Mouse (Mus musculus) embryo, embryonic 11.5 days (tissue): Measurements from ENCODE around the gene Crk.
"Not testable (repeated sequence)": the region's sequence is repeated elsewhere in the genome, so short reads cannot be mapped to it uniquely, and the experiment has no call there.

Source experiments
- DNase-seq: peaks from one replicate; pipeline ENCODE4 v3.0.0-alpha.2; 2012; ENCODE audit warnings: low read depth, low spot score

Gene Crk

GRCm38 (mm10) chr11:75684956-75685355, 5.9 kb downstream of the Crk start:
- DNase-seq = no peak

DNA sequence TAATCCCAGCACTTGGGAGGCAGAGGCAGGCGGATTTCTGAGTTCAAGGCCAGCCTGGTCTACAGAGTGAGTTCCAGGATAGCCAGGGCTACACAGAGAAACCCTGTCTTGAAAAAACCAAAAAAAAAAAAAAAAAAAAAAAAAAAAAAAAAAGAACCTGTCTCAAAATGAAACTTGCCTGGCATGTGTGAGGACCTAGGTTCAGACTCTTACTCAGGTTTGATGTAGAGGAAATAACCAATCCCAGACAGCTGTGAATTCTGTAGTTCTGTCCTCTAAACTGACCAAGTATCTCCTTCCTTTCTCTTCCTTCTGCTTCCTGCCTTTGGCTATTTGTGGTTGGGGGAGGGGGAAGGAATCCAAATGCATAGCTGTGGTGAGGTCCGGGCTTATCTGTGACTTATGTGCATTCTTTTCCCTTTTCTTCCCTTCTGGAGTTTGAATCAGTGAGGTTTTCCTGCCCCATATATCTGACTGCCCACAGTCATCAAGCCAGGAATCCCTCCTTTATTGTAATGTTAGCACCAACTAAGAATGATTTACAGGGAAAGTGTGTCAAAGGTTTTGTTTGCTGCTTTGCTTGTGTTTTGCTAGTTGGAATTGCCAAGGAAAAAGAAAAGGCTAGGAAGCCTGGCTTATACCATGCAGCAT, 8.4 kb downstream of the Crk start:
- DNase-seq = no peak

- no peak for DNase-seq
Observed at GRCm38 (mm10) chr11:75688132-75688531, 9.1 kb downstream of the Crk start.

GRCm38 (mm10) chr11:75689977-75690376, 10.9 kb downstream of the Crk start:
- DNase-seq = no peak

GRCm38 (mm10) chr11:75691047-75691446, 12.0 kb downstream of the Crk start:
- no peak for DNase-seq

DNA sequence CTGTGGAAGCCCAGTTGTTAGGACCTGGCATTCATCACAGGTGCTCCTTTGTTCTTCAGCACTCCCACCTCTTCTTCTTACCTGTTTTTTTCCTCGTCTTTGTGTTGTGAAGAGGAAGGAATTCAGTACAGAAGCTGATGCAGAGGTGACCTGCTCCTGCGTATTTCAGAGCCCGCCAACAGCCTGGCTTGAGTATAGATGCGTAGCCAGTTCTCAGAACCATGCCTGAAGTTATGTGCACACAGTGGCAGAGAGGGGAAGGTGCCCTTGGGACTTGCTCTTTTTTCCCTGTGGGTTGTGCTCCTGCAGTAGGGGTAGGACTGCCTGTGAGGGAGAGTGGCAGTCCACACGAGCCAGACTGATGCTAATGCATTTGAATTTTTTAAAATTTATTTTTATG, 14.5 kb downstream of the Crk start:
- DNase-seq = no peak

DNA sequence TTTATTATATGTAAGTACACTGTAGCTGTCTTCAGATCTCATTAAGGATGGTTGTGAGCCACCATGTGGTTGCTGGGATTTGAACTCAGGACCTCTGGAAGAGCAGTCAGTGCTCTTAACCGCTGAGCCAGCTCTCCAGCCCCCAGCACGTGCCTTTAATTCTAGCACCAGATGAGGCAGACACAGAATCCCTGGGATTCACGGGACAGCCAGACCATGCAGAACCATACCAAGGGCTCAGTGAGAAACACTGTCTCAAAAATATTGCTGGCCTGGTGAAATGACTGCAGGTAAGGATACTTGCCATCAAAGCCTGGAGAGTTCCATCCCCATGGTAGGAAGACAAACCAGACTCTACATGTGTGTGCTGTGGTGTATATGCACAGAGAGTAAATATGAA, 18.4 kb downstream of the Crk start:
- DNase-seq = not testable (repeated sequence)

- DNase-seq = no peak
Observed at GRCm38 (mm10) chr11:75700557-75700956, 21.5 kb downstream of the Crk start.

- DNase-seq = no peak
Observed at GRCm38 (mm10) chr11:75702761-75703160, 23.7 kb downstream of the Crk start.

DNA sequence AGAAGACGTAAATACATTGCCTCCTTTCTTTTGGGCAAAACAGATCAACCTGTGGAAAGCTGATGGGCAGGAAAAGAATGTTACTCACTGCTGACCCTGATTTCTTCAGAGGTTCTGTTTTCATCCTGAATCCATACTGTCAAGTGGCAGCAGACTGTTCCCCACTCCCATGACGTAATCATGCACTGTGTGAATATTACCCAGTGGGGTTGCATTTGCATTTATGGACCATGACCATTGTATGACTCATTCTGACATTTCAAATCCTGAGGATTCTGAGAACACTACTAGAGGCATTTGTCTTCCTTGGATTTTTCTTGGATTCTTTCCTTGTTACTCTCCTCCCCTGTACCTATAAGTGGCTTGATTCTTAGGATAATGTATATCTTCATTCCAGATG, 24.7 kb downstream of the Crk start:
- DNase-seq = no peak

GRCm38 (mm10) chr11:75713949-75714348, 34.9 kb downstream of the Crk start:
- DNase-seq = no peak

GRCm38 (mm10) chr11:75715556-75715955, 36.5 kb downstream of the Crk start:
- no peak for DNase-seq

GRCm38 (mm10) chr11:75716661-75717325, 37.7 kb downstream of the Crk start:
- DNase-seq = no peak

DNA sequence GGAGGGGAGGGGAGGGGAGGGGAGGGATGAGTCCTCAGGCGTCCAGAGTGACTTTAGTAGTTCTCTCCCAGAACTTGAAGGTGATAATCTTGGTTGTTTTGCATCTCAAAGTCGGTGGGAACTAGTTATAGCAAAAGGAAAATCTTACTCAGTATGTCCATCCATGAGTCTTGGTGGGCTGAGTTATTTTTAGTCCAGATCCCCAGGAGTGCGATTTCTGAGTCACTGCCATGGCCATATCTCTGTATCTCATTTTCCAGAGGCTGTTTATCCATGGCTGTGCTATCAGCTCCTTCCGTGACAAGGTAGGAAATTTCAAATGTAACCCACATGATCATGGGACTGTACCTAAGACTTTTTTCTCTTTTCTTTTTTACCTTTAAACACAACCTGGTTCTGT, 43.3 kb downstream of the Crk start:
- no peak for DNase-seq

DNA sequence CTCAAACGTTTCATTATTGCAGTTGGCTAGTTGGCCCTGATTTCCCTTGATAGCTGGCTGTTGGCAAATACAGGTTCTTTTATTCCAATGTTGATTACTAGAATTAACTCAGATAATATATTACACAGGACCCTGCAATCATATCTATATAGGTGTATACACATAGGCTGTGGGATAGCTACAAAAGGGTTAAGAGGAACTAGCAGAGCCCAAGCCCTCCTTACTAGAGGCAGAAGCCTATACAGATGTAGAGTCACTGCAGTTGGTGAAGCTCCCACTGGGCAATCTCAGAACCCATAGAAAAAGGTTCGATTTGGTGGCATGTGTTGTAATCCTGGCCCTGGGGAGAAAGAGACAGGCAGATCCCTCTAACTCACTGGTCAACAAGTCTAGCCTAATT, 48.1 kb downstream of the Crk start:
- no peak for DNase-seq

DNA sequence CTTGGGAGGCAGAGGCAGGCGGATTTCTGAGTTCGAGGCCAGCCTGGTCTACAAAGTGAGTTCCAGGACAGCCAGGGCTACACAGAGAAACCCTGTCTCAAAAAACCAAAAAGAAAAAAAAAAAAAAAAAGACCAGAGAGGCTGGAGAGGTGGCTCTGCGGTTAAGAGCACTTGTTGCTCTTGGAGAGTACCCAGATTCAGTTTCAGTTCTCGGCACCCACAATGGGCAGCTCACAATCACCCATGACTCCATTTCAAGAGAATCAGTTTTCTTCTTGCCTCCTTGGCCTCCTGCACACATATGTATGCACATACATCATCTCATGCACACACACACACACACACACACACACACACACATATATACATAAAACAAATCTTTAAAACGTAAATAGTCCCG, 48.6 kb downstream of the Crk start:
- DNase-seq = not testable (repeated sequence)

DNA sequence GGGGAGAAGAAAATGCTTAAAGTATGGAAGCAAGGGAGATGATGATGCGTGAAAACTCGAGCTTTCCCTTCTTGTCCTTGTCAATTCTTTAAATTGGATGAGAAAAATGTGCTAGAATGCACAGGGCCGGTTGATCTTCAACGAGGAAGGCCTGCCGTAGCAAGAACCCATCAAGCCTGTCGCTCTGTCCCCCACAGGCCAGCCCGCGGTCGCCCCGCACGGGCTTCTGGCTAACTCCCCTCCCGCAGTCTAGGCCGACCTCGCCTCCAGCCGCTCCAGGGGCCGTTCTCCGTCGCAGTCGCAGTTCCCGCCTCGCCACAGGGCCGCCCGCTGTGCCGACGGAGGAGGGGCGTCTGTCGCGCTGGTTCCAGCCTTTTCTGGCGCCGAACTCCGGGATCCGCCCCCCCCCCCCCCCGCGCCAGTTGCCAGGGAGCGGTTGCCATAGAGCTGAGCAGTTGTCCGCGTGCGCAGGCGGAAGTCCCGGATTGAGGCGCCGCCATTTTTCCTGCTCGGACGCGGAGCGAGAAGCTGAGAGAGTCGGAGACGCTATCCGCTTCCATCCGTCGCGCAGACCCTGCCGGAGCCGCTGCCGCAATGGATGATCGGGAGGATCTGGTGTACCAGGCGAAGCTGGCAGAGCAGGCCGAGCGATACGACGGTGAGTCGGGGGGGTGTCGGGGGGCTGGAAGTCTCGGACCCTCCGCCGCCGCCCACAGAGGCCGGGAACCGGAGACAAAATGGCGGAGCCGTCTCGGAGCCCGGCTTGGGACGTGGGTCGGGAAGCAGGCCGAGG, 53.6 kb downstream of the Crk start, which contains the start of gene Ywhae:
Ywhae (plus strand) TSS at position 436 of the 793 bp plus-strand sequence.
- peak; percentile 91 for DNase-seq

GRCm38 (mm10) chr11:75733227-75733940, 54.3 kb downstream of the Crk start:
- no peak for DNase-seq

DNA sequence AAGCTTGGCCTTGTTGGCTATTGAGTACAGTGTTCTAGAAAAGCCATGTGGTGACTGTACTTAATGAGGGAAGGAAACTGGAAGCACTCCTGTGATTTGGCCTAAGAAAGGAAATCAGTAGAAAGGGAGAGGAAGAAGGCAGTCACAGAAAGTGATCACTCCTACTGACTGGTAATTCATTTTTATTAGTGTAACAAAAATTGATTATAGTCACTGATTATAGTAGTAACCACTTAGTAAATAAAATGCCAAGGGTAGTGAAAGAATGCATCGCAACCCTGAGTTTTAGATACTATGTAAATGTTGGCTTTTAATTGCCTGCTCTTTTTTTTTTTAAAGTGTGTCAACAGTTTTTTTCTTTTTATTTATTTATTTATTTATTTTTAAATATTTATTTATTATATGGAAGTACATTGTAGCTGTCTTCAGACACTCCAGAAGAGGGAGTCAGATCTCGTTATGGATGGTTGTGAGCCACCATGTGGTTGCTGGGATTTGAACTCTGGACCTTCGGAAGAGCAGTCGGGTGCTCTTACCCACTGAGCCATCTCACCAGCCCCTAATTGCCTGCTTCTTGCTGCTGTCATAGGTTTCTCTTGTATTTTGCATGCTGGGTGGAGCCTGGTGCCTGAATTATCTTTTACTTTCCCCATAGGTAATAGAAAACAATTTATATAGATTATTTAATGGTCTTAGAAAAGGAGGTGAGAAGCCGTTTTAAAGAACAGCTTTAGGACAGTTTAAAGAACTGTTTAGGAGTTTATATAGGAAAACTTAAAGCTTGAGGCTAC, 56.6 kb downstream of the Crk start:
- no peak for DNase-seq

DNA sequence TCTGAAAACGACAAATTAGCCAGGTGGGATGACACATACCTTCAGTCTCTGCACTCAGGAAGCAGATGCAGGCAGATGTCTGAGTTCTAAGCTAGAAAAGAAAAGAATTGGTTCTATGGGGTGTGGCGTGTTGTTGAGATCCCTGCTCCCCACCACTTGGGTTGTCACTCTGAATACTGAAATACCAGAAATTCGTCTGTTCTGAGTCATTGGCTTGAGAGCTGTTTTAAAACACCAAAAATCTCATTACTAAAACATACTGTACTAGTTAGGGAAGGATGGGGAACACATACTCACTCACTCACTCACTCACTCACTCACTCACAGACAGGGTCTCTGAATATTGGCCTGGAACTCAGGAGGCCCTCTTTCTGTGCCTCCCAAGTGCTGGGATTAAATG, 57.9 kb downstream of the Crk start:
- DNase-seq = no peak

DNA sequence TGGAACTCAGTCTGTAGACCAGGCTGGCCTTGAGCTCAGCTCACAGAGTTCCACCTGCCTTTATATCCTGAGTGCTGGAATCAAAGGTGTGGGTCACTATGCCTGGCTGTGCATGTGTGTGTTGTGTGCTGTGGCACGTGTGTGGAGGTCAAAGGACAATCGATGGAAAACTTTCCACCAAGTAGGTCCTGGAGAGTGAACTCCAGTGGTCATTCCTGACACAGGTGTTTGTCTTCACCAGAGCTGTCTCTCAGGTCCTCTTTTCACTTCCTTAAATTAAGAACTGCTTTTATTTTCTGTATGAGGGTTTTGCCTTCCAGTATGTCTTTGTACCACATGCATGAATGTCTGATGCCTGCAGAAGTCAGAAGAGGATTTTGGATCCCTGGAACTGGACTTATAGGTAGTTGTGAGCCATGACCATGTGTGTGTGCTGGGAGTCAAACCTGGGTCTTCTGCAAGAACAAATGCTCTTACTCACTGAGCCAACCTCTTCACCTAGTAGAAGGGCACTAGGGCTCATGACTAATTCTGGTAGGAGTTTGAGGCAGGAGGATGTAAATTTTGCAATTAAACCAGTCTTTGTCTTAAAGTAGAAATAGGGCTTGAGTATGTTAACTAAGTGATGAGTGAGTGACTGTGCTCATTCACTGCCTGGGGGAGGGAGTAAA, 58.9 kb downstream of the Crk start:
- no peak for DNase-seq
